Comparison of ENCODE assay signal across 21 mouse cellular contexts in genomic region chr4:120819296-120819695, GRCm38 (mm10). TPM values are rescaled to one million over a fixed set of nuclear protein-coding genes. Genes with fewer than 3 reads are reported as not detected.
DNase-seq lines count a peak whose midpoint lies in the region; ATAC-seq and TF ChIP-seq lines count a peak whose summit lies in the region.
"Had no signal": no experiment of that assay in that cellular context is flagged by ENCODE, and none has a peak within 500 bp of the region (broad histone marks: within the 10 kb centered on the region; RNA-seq: fewer than 3 reads in every experiment).

No protein-coding gene starts in this region.

- H3K27me3 ChIP-seq in lung, postnatal 0 days (replicated peaks; ENCODE audit: insufficient read depth, low read length) = no peaks in the 10 kb centered on the region
- H3K27me3 ChIP-seq in small intestine, adult 2 months (ENCODE audit: control insufficient read depth, insufficient read depth, low read length) = no peaks in the 10 kb centered on the region
- no peaks in the 10 kb centered on the region for H3K27me3 ChIP-seq in limb, embryonic 10.5 days (ENCODE audit: low read depth, poor library complexity, severe bottlenecking)
- H3K27me3 ChIP-seq: heart, embryonic 15.5 days had no signal

- no peak for TF ChIP-seq POLR2A in bone marrow macrophage, adult 2 months (IDR thresholded peaks at IDR 0.05; ENCODE audit: borderline replicate concordance, low read depth, low read length)
- TF ChIP-seq POLR2A in small intestine, adult 2 months (IDR thresholded peaks at IDR 0.05; ENCODE audit: low read depth, low read length) = no peak

- H3K4me1 ChIP-seq in lung, postnatal 0 days (ENCODE audit: insufficient read depth, low read depth, low read length) = peaks cover 11% of the 10 kb centered on the region; the same call in 1 of the 2 replicates
- H3K4me1 ChIP-seq in bone marrow macrophage, adult 2 months (ENCODE audit: control insufficient read depth, insufficient read depth, low read length) = peaks cover 47% of the 10 kb centered on the region
- H3K4me1 ChIP-seq in small intestine, adult 2 months (ENCODE audit: control insufficient read depth, insufficient read depth, insufficient read length, low read length) = peaks cover 12% of the 10 kb centered on the region
- H3K4me1 ChIP-seq in limb, embryonic 10.5 days = peaks cover 38% of the 10 kb centered on the region

- no peak overlapping the region for H3K9ac ChIP-seq in lung, postnatal 0 days (replicated peaks; ENCODE audit: low read depth)
- H3K9ac ChIP-seq: heart, embryonic 15.5 days; hindbrain, embryonic 14.5 days had no signal

- 0 out of 2 replicates have a peak, but pooled peaks have one; percentile 19 for TF ChIP-seq EP300 in lung, postnatal 0 days (IDR thresholded peaks at IDR 0.05)

- H3K27ac ChIP-seq in lung, postnatal 0 days (ENCODE audit: low read length) = 0 out of 2 replicates have a peak overlapping the region, but pooled peaks have one; percentile 5
- H3K27ac ChIP-seq in bone marrow macrophage, adult 2 months (ENCODE audit: insufficient read depth, low read depth, low read length) = peak overlapping the region; percentile 19; the same call in 1 of the 2 replicates
- H3K27ac ChIP-seq in small intestine, adult 2 months (ENCODE audit: insufficient read depth, low read depth, low read length) = peak overlapping the region; percentile 28
- no peak overlapping the region for H3K27ac ChIP-seq in limb, embryonic 10.5 days
- H3K27ac ChIP-seq: embryonic facial prominence, embryonic 10.5 days; forebrain, embryonic 10.5 days; heart, adult 2 months; heart, embryonic 15.5 days; hindbrain, embryonic 10.5 days; hindbrain, embryonic 14.5 days had no signal

- WGBS in lung, postnatal 0 days = 6% methylated on average over 1 of the region's 1 CpGs
- 27% methylated on average over 1 of the region's 1 CpGs for WGBS in small intestine, adult 2 months
- 79% methylated on average over 1 of the region's 1 CpGs for WGBS in limb, embryonic 10.5 days

- no peaks in the 10 kb centered on the region for H3K36me3 ChIP-seq in lung, postnatal 0 days (ENCODE audit: insufficient read depth, low read length)
- no peaks in the 10 kb centered on the region for H3K36me3 ChIP-seq in small intestine, adult 2 months (ENCODE audit: control insufficient read depth, insufficient read depth, low read length)
- H3K36me3 ChIP-seq in limb, embryonic 10.5 days = peaks cover 14% of the 10 kb centered on the region
- H3K36me3 ChIP-seq: heart, embryonic 15.5 days had no signal

- no peak overlapping the region for H3K4me3 ChIP-seq in lung, postnatal 0 days (ENCODE audit: low read depth, low read length)
- no peak overlapping the region for H3K4me3 ChIP-seq in bone marrow macrophage, adult 2 months (ENCODE audit: insufficient read depth, low read length)
- H3K4me3 ChIP-seq in small intestine, adult 2 months (ENCODE audit: low read depth, low read length) = no peak overlapping the region
- H3K4me3 ChIP-seq in limb, embryonic 10.5 days = no peak overlapping the region
- H3K4me3 ChIP-seq: embryonic facial prominence, embryonic 10.5 days; erythroblast, embryonic 14.5 days; forebrain, embryonic 10.5 days; heart, adult 2 months; heart, embryonic 15.5 days; hindbrain, embryonic 10.5 days had no signal

- no peak overlapping the region for H3K4me2 ChIP-seq in lung, postnatal 0 days (replicated peaks; ENCODE audit: low read depth, low read length)
- H3K4me2 ChIP-seq: heart, embryonic 11.5 days; heart, embryonic 15.5 days; hindbrain, embryonic 14.5 days had no signal

- TF ChIP-seq CTCF in lung, postnatal 0 days (IDR thresholded peaks at IDR 0.05) = no peak
- TF ChIP-seq CTCF in bone marrow macrophage, adult 2 months (IDR thresholded peaks at IDR 0.05; ENCODE audit: low read depth, low read length) = no peak
- TF ChIP-seq CTCF in small intestine, adult 2 months (IDR thresholded peaks at IDR 0.05; ENCODE audit: extremely low read depth, insufficient read length, insufficient replicate concordance, low read depth, low read length) = no peak

- no peaks in the 10 kb centered on the region for H3K9me3 ChIP-seq in lung, postnatal 0 days (ENCODE audit: low read length)
- no peaks in the 10 kb centered on the region for H3K9me3 ChIP-seq in limb, embryonic 10.5 days (replicated peaks)
- H3K9me3 ChIP-seq: embryonic facial prominence, embryonic 10.5 days; forebrain, embryonic 10.5 days; heart, embryonic 15.5 days; hindbrain, embryonic 10.5 days had no signal

- DNase-seq in heart, adult 11 months = peak; percentile 28
- no peak for DNase-seq in heart, postnatal 4 days
- peak; percentile 68 for DNase-seq in lung, postnatal 0 days (ENCODE audit: low spot score)
- DNase-seq in lung, adult 18-20 months = no peak
- DNase-seq in limb, embryonic 10.5 days (ENCODE audit: low spot score) = no peak
- DNase-seq: adrenal gland, postnatal 14 days; cerebellum, adult 18-20 months; cerebellum, adult 9-11 months; heart, adult 2 months; heart, postnatal 14 days had no signal

- ATAC-seq in lung, postnatal 0 days = peak; percentile 30
- ATAC-seq in activated CD4-positive, CD25-positive, alpha-beta regulatory T cell, adult 4 months = no peak
- ATAC-seq: forebrain, embryonic 14.5 days had no signal

RNA-seq across cellular contexts. Expression of gene Nfyc, which starts 12.1 kb away (rescaled TPM):
- total RNA-seq in heart, postnatal 4 days (2021) = 10 to 100 TPM; 90.3 to 96.0 TPM
- polyA plus RNA-seq in lung, postnatal 0 days (2015; fragmentation: Nextera tagmentation; extraction: Ambion mirVana) = 53.7 and 54.5 TPM in 2 replicates
- polyA plus RNA-seq in bone marrow macrophage, adult 2 months (2012; ENCODE audit: insufficient read depth, insufficient read length, missing spikeins) = 30.5 and 35.4 TPM in 2 replicates
- polyA plus RNA-seq in small intestine, adult 2 months (2012; rRNA removed) = 103 and 247 TPM in 2 replicates
- polyA plus RNA-seq in activated CD4-positive, CD25-positive, alpha-beta regulatory T cell, adult 4 months (2017; shearing (Covaris generic)) = 10 to 100 TPM; 55.0 to 70.3 TPM
- polyA plus RNA-seq in limb, embryonic 10.5 days (2016; fragmentation: Nextera tagmentation; extraction: Ambion mirVana) = 129 TPM in 2 replicates

RNA-seq across cellular contexts. Expression of gene Rims3, which starts 35.3 kb away (rescaled TPM):
- total RNA-seq in heart, postnatal 4 days (2021) = under 1 TPM; 0.21 to 0.29 TPM
- 0.21 and 0.26 TPM in 2 replicates for polyA plus RNA-seq in lung, postnatal 0 days (2015; fragmentation: Nextera tagmentation; extraction: Ambion mirVana)
- 1.9 and 2.3 TPM in 2 replicates for polyA plus RNA-seq in bone marrow macrophage, adult 2 months (2012; ENCODE audit: insufficient read depth, insufficient read length, missing spikeins)
- polyA plus RNA-seq in small intestine, adult 2 months (2012; rRNA removed) = 0.30 and 0.51 TPM in 2 replicates
- polyA plus RNA-seq in activated CD4-positive, CD25-positive, alpha-beta regulatory T cell, adult 4 months (2017; shearing (Covaris generic)) = under 1 TPM; 0.68 to 0.99 TPM
- polyA plus RNA-seq in limb, embryonic 10.5 days (2016; fragmentation: Nextera tagmentation; extraction: Ambion mirVana) = 0.24 and 0.39 TPM in 2 replicates

Comparison
In these comparisons a context has a peak if more than half of its experiments do, and no peak if none do; other contexts are left out.
1. DNase-seq: peak in heart, adult 11 months (single experiment) and lung, postnatal 0 days (single experiment); none in heart, postnatal 4 days (single experiment), lung, adult 18-20 months (0 of 2) and limb, embryonic 10.5 days (single experiment).